Mouse (Mus musculus): ENCODE measurements around the gene Rab26. TPM values are rescaled to one million over a fixed set of nuclear protein-coding genes. Genes with fewer than 3 reads are reported as not detected.
A peak's percentile ranks its signal among the peaks of the same experiment; 100 is the strongest.

The Rab26 gene
- total and polyA plus RNA-seq, 2 experiments from 2014 or later = 4.4 to 15.5 TPM

DNA sequence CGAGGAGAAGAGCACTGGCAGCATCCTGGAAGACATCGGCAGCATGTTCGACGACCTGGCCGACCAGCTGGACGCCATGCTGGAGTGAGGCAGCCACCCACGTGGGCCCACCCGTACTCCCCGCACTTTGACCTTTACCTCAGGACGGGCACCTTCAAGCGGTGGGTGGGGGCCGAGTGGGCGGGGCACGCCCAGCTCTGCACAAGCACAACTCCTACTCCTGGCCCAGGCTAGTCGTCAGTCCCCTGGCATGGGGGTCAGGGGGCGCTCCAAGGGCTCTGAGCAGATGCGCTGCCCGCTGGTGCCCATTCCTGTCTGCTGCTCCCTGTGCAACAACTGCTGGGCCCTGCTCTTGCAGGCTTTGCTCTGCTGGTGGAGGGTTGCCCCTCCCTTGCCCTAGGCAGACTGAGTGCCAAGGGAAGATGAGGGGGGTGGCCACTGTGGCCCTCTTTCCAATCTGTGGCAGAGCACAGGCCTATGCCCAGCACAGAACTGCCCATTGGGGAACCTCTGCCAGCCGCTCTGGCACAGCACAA, 26.8 kb downstream of the Rab26 start:
- Histone ChIP-seq H3K4me3 (ENCODE audit: low read depth, low read length) (no peak overlapping the region), H3K27me3 (ENCODE audit: insufficient read depth, low read length) (no peaks in the 10 kb centered on the region), H3K9ac (replicated peaks; ENCODE audit: low read length, poor library complexity, severe bottlenecking) (no peak overlapping the region), H3K27ac (ENCODE audit: low read depth, low read length) (peak overlapping the region; percentile 65), H3K4me1 (ENCODE audit: insufficient read depth, low read length) (no peaks in the 10 kb centered on the region), H3K36me3 (ENCODE audit: insufficient read depth, low read length) (peaks cover 94% of the 10 kb centered on the region), H3K9me3 (ENCODE audit: low read length) (no peaks in the 10 kb centered on the region), H3K4me2 (ENCODE audit: low read depth, low read length, poor library complexity, severe bottlenecking) (no peak overlapping the region)
- DNase-seq (ENCODE audit: low spot score) = peak; percentile 15
- ATAC-seq (ENCODE audit: low FRiP score) = no peak
- 44% methylated on average over 19 of the region's 19 CpGs for WGBS
- TF ChIP-seq CTCF (IDR thresholded peaks at IDR 0.05) = no peak

GRCm38 (mm10) chr17:24506332-24507070, 27.5 kb downstream of the Rab26 start:
- peaks cover 94% of the 10 kb centered on the region for H3K36me3 ChIP-seq (ENCODE audit: insufficient read depth, low read length)
- ATAC-seq (ENCODE audit: low FRiP score) (peak; percentile 14; the same call in 1 of the 2 replicates), DNase-seq (ENCODE audit: low spot score) (peak; percentile 50)
- H3K27me3 ChIP-seq (ENCODE audit: insufficient read depth, low read length) = no peaks in the 10 kb centered on the region
- no peaks in the 10 kb centered on the region for H3K4me1 ChIP-seq (ENCODE audit: insufficient read depth, low read length)
- peak overlapping the region; percentile 65 for H3K27ac ChIP-seq (ENCODE audit: low read depth, low read length)
- 29% methylated on average over 35 of the region's 36 CpGs for WGBS
- no peak overlapping the region for H3K4me2 ChIP-seq (ENCODE audit: low read depth, low read length, poor library complexity, severe bottlenecking)
- no peak overlapping the region for H3K9ac ChIP-seq (replicated peaks; ENCODE audit: low read length, poor library complexity, severe bottlenecking)
- TF ChIP-seq CTCF (IDR thresholded peaks at IDR 0.05) = peak; percentile 8; the same call in 1 of the 2 replicates
- H3K4me3 ChIP-seq (ENCODE audit: low read depth, low read length) = no peak overlapping the region
- no peaks in the 10 kb centered on the region for H3K9me3 ChIP-seq (ENCODE audit: low read length)

GRCm38 (mm10) chr17:24505286-24505955, 28.6 kb downstream of the Rab26 start:
- Histone ChIP-seq H3K9ac (replicated peaks; ENCODE audit: low read length, poor library complexity, severe bottlenecking) (0 out of 2 replicates have a peak overlapping the region, but pooled peaks have one; percentile 8), H3K9me3 (ENCODE audit: low read length) (no peaks in the 10 kb centered on the region), H3K4me2 (ENCODE audit: low read depth, low read length, poor library complexity, severe bottlenecking) (no peak overlapping the region), H3K27ac (ENCODE audit: low read depth, low read length) (no peak overlapping the region), H3K4me3 (ENCODE audit: low read depth, low read length) (no peak overlapping the region), H3K4me1 (ENCODE audit: insufficient read depth, low read length) (no peaks in the 10 kb centered on the region), H3K27me3 (ENCODE audit: insufficient read depth, low read length) (no peaks in the 10 kb centered on the region), H3K36me3 (ENCODE audit: insufficient read depth, low read length) (peaks cover 92% of the 10 kb centered on the region)
- DNase-seq (ENCODE audit: low spot score) = no peak
- ATAC-seq (ENCODE audit: low FRiP score) = no peak
- WGBS = 89% methylated on average over 30 of the region's 30 CpGs
- TF ChIP-seq CTCF (IDR thresholded peaks at IDR 0.05) = no peak

- DNase-seq (ENCODE audit: low spot score) (no peak), ATAC-seq (ENCODE audit: low FRiP score) (no peak)
- Histone ChIP-seq H3K9ac (replicated peaks; ENCODE audit: low read length, poor library complexity, severe bottlenecking) (no peak overlapping the region), H3K27ac (ENCODE audit: low read depth, low read length) (no peak overlapping the region), H3K4me2 (ENCODE audit: low read depth, low read length, poor library complexity, severe bottlenecking) (no peak overlapping the region), H3K4me3 (ENCODE audit: low read depth, low read length) (no peak overlapping the region), H3K36me3 (ENCODE audit: insufficient read depth, low read length) (peaks cover 90% of the 10 kb centered on the region), H3K4me1 (ENCODE audit: insufficient read depth, low read length) (no peaks in the 10 kb centered on the region), H3K27me3 (ENCODE audit: insufficient read depth, low read length) (no peaks in the 10 kb centered on the region), H3K9me3 (ENCODE audit: low read length) (no peaks in the 10 kb centered on the region)
- 88% methylated on average over 10 of the region's 10 CpGs for WGBS
- TF ChIP-seq CTCF (IDR thresholded peaks at IDR 0.05) = no peak
These were observed 29.9 kb downstream of the Rab26 start for GRCm38 (mm10) chr17:24504085-24504484.

DNA sequence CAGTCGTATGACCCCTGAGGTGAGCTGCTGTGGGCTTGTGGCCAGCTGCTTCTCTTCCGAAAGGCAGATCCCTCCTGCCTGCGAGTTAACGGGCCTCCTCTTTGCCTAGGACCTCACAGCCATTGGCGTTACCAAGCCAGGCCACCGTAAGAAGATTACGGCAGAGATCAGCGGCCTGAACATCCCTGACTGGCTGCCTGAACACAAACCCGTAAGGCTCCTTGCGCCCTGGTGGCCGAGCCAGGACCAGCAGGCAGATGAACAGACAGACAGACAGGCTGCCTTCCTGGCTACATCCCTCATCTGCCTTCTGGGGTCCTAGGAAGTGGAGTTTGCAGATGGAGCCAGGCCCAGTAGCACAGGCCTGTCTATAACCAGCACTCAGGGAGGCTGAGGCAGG, 31.8 kb downstream of the Rab26 start:
- ATAC-seq (ENCODE audit: low FRiP score) (no peak), DNase-seq (ENCODE audit: low spot score) (no peak)
- Histone ChIP-seq H3K4me2 (ENCODE audit: low read depth, low read length, poor library complexity, severe bottlenecking) (no peak overlapping the region), H3K4me3 (ENCODE audit: low read depth, low read length) (no peak overlapping the region), H3K36me3 (ENCODE audit: insufficient read depth, low read length) (peaks cover 89% of the 10 kb centered on the region), H3K27me3 (ENCODE audit: insufficient read depth, low read length) (no peaks in the 10 kb centered on the region), H3K9me3 (ENCODE audit: low read length) (no peaks in the 10 kb centered on the region), H3K27ac (ENCODE audit: low read depth, low read length) (no peak overlapping the region), H3K4me1 (ENCODE audit: insufficient read depth, low read length) (no peaks in the 10 kb centered on the region), H3K9ac (replicated peaks; ENCODE audit: low read length, poor library complexity, severe bottlenecking) (no peak overlapping the region)
- peak; percentile 40 for TF ChIP-seq CTCF (IDR thresholded peaks at IDR 0.05)
- 24% methylated on average over 11 of the region's 11 CpGs for WGBS

DNA sequence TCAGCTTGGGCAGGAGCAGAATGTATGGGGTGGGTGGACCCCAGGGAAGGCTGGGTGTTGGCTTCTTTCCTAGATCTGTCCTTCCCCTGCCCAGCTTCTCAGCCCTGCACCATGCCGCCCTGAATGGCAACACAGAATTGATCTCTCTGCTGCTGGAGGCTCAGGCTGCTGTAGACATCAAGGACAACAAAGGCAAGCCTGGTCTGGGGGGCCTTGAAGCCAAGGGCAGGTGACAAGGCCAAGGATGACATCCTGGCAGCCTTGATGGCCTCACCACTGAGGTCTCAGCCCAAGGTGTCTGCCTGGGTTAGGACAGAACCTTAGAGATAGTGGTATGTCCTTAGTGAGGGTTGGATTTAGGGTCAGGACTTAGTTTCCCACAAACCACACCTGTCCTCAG, 38.0 kb downstream of the Rab26 start:
- peaks cover 50% of the 10 kb centered on the region for H3K36me3 ChIP-seq (ENCODE audit: insufficient read depth, low read length)
- H3K4me1 ChIP-seq (ENCODE audit: insufficient read depth, low read length) = no peaks in the 10 kb centered on the region; the same call in 1 of the 2 replicates
- H3K27me3 ChIP-seq (ENCODE audit: insufficient read depth, low read length) = no peaks in the 10 kb centered on the region
- WGBS = 80% methylated on average over 1 of the region's 1 CpGs
- H3K9me3 ChIP-seq (ENCODE audit: low read length) = no peaks in the 10 kb centered on the region
- ATAC-seq (ENCODE audit: low FRiP score) = no peak
- H3K4me2 ChIP-seq (ENCODE audit: low read depth, low read length, poor library complexity, severe bottlenecking) = no peak overlapping the region
- TF ChIP-seq CTCF (IDR thresholded peaks at IDR 0.05) = no peak
- no peak overlapping the region for H3K4me3 ChIP-seq (ENCODE audit: low read depth, low read length)
- H3K9ac ChIP-seq (replicated peaks; ENCODE audit: low read length, poor library complexity, severe bottlenecking) = no peak overlapping the region
- H3K27ac ChIP-seq (ENCODE audit: low read depth, low read length) = 0 out of 2 replicates have a peak overlapping the region, but pooled peaks have one; percentile 12
- no peak for DNase-seq (ENCODE audit: low spot score)

All from midbrain, postnatal 0 days (tissue).